Mouse (Mus musculus) midbrain, embryonic 11.5 days (tissue): Measurements from ENCODE around the gene Gfod2. TPM values are rescaled to one million over a fixed set of nuclear protein-coding genes. Genes with fewer than 3 reads are reported as not detected.

Experiments
- ATAC-seq: fragments of 200-750 bp; cut with Nextera tagmentation; 2 replicates; pipeline ENCODE4 v1.8.0; 2017; ENCODE audit warnings: moderate TSS enrichment, moderate library complexity; ENCODE audit not compliant: low FRiP score
- DNase-seq: peaks from one replicate; pipeline ENCODE4 v3.0.0; 2015; ENCODE audit warnings: low spot score; ENCODE audit errors: missing footprints
- H3K27ac ChIP-seq: fragments of 300-500 bp; sonication (generic); 2 replicates; pipeline ENCODE4 v1.5.1; 2014; ENCODE audit warnings: low read depth, low read length
- H3K27me3 ChIP-seq: fragments of 300-500 bp; sonication (generic); 2 replicates; pipeline ENCODE4 v1.6.1; 2014; ENCODE audit warnings: mild to moderate bottlenecking, low read length, moderate library complexity, mixed read lengths; ENCODE audit not compliant: control insufficient read depth, insufficient read depth
- H3K36me3 ChIP-seq: fragments of 300-500 bp; sonication (generic); 2 replicates; pipeline ENCODE4 v1.6.1; 2014; ENCODE audit warnings: mild to moderate bottlenecking, low read length, moderate library complexity, mixed read lengths; ENCODE audit not compliant: control insufficient read depth, insufficient read depth
- H3K4me1 ChIP-seq: fragments of 300-500 bp; sonication (generic); 2 replicates; pipeline ENCODE4 v1.6.1; 2014; ENCODE audit warnings: low read length; ENCODE audit not compliant: control insufficient read depth, insufficient read depth
- H3K4me2 ChIP-seq: fragments of 300-500 bp; sonication (generic); 2 replicates; pipeline ENCODE4 v1.6.1; 2014; ENCODE audit warnings: mild to moderate bottlenecking, moderate library complexity
- H3K4me3 ChIP-seq: fragments of 300-500 bp; sonication (generic); 2 replicates; pipeline ENCODE4 v1.5.1; 2014; ENCODE audit warnings: low read depth, low read length
- H3K9ac ChIP-seq: fragments of 300-500 bp; sonication (generic); 2 replicates; pipeline ENCODE4 v1.6.1; 2014; ENCODE audit warnings: low read length
- H3K9me3 ChIP-seq: fragments of 300-500 bp; sonication (generic); 2 replicates; pipeline ENCODE4 v1.6.1; 2016; ENCODE audit warnings: low read length; ENCODE audit not compliant: control insufficient read depth
- WGBS: fragments of 180-500 bp; shearing (Covaris S2); extraction: QIAGEN DNeasy Blood & Tissue Kit; methylation state at CpG from one replicate; pipeline ENCODE4 v1.1.7; 2014; 5-methylcytosine and 5-hydroxymethylcytosine counted together
- polyA plus RNA-seq: library from polyadenylated mRNA; unstranded; fragments of >200 nt; fragmentation: Nextera tagmentation; extraction: Ambion mirVana; gene quantifications from 2 replicates; pipeline ENCODE4 v1.2.1, GENCODE M21; 2014

Gene Gfod2
- polyA plus RNA-seq, 1 experiment from 2014 or later: 38.8 TPM

- DNase-seq (peak; percentile 6), ATAC-seq (no peak)
- no peak overlapping the region for H3K4me3 ChIP-seq
- H3K27me3 ChIP-seq: no peaks in the 10 kb centered on the region
- no peaks in the 10 kb centered on the region for H3K9me3 ChIP-seq
- no peak overlapping the region for H3K4me2 ChIP-seq
- H3K4me1 ChIP-seq: no peaks in the 10 kb centered on the region
- H3K9ac ChIP-seq: no peak overlapping the region
- H3K27ac ChIP-seq: no peak overlapping the region
- no peaks in the 10 kb centered on the region for H3K36me3 ChIP-seq
- WGBS: 98% methylated on average over 1 of the region's 1 CpGs
These were observed 37.3 kb upstream of the Gfod2 start for GRCm38 (mm10) chr8:105795785-105796184.

GRCm38 (mm10) chr8:105794009-105794598 lies 35.6 kb upstream of the Gfod2 start:
- Histone ChIP-seq H3K4me3 (no peak overlapping the region), H3K9ac (no peak overlapping the region), H3K27ac (no peak overlapping the region), H3K9me3 (no peaks in the 10 kb centered on the region), H3K4me2 (no peak overlapping the region), H3K4me1 (no peaks in the 10 kb centered on the region), H3K36me3 (no peaks in the 10 kb centered on the region), H3K27me3 (no peaks in the 10 kb centered on the region)
- peak; percentile 14 for DNase-seq
- ATAC-seq: no peak
- WGBS: 93% methylated on average over 3 of the region's 3 CpGs

- no peaks in the 10 kb centered on the region for H3K9me3 ChIP-seq
- H3K4me3 ChIP-seq: no peak overlapping the region
- no peak overlapping the region for H3K9ac ChIP-seq
- H3K27me3 ChIP-seq: no peaks in the 10 kb centered on the region
- 92% methylated on average over 1 of the region's 1 CpGs for WGBS
- no peak overlapping the region for H3K27ac ChIP-seq
- ATAC-seq: no peak
- DNase-seq: peak; percentile 47
- no peak overlapping the region for H3K4me2 ChIP-seq
- no peaks in the 10 kb centered on the region for H3K4me1 ChIP-seq
- H3K36me3 ChIP-seq: no peaks in the 10 kb centered on the region
These were observed 34.9 kb upstream of the Gfod2 start for GRCm38 (mm10) chr8:105793331-105793730.

- Histone ChIP-seq H3K27ac (no peak overlapping the region), H3K9me3 (no peaks in the 10 kb centered on the region), H3K4me3 (no peak overlapping the region), H3K36me3 (peaks cover 2% of the 10 kb centered on the region; the same call in 1 of the 2 replicates), H3K4me1 (peaks cover 2% of the 10 kb centered on the region; the same call in 1 of the 2 replicates), H3K9ac (no peak overlapping the region), H3K4me2 (no peak overlapping the region), H3K27me3 (no peaks in the 10 kb centered on the region)
- DNase-seq (peak; percentile 66), ATAC-seq (no peak)
These were observed 31.2 kb upstream of the Gfod2 start for GRCm38 (mm10) chr8:105789626-105790025.

GRCm38 (mm10) chr8:105788927-105789326 lies 30.5 kb upstream of the Gfod2 start:
- ATAC-seq: no peak
- Histone ChIP-seq H3K27ac (no peak overlapping the region), H3K36me3 (peaks cover 2% of the 10 kb centered on the region; the same call in 1 of the 2 replicates), H3K4me2 (no peak overlapping the region), H3K4me3 (no peak overlapping the region), H3K4me1 (peaks cover 2% of the 10 kb centered on the region; the same call in 1 of the 2 replicates), H3K9ac (no peak overlapping the region), H3K27me3 (no peaks in the 10 kb centered on the region), H3K9me3 (no peaks in the 10 kb centered on the region)
- DNase-seq: peak; percentile 21
- 69% methylated on average over 4 of the region's 4 CpGs for WGBS

GRCm38 (mm10) chr8:105788241-105788640 lies 29.8 kb upstream of the Gfod2 start:
- peaks cover 2% of the 10 kb centered on the region; the same call in 1 of the 2 replicates for H3K4me1 ChIP-seq
- peak; percentile 90 for DNase-seq
- H3K4me2 ChIP-seq: no peak overlapping the region
- no peak for ATAC-seq
- H3K4me3 ChIP-seq: no peak overlapping the region
- H3K9me3 ChIP-seq: no peaks in the 10 kb centered on the region
- H3K27me3 ChIP-seq: no peaks in the 10 kb centered on the region
- H3K27ac ChIP-seq: no peak overlapping the region
- H3K9ac ChIP-seq: no peak overlapping the region
- peaks cover 2% of the 10 kb centered on the region; the same call in 1 of the 2 replicates for H3K36me3 ChIP-seq
- 89% methylated on average over 2 of the region's 2 CpGs for WGBS

GRCm38 (mm10) chr8:105780298-105780697 lies 21.8 kb upstream of the Gfod2 start:
- Histone ChIP-seq H3K4me1 (no peaks in the 10 kb centered on the region), H3K9me3 (no peaks in the 10 kb centered on the region), H3K27ac (no peak overlapping the region), H3K9ac (no peak overlapping the region), H3K36me3 (peaks cover 18% of the 10 kb centered on the region), H3K27me3 (no peaks in the 10 kb centered on the region), H3K4me2 (no peak overlapping the region), H3K4me3 (no peak overlapping the region)
- ATAC-seq (no peak), DNase-seq (peak; percentile 23)
- 91% methylated on average over 5 of the region's 5 CpGs for WGBS

GRCm38 (mm10) chr8:105777833-105778232 lies 19.4 kb upstream of the Gfod2 start:
- ATAC-seq: no peak
- WGBS: 90% methylated on average over 2 of the region's 2 CpGs
- peaks cover 26% of the 10 kb centered on the region for H3K36me3 ChIP-seq

GRCm38 (mm10) chr8:105774498-105774897 lies 16.0 kb upstream of the Gfod2 start:
- WGBS: 93% methylated on average over 5 of the region's 5 CpGs
- ATAC-seq (no peak), DNase-seq (no peak)
- Histone ChIP-seq H3K9ac (no peak overlapping the region), H3K27me3 (no peaks in the 10 kb centered on the region), H3K27ac (no peak overlapping the region), H3K4me3 (no peak overlapping the region), H3K36me3 (peaks cover 36% of the 10 kb centered on the region), H3K4me2 (no peak overlapping the region), H3K9me3 (no peaks in the 10 kb centered on the region), H3K4me1 (no peaks in the 10 kb centered on the region)

More at GRCm38 (mm10) chr8:105777833-105778232, 19.4 kb upstream of the Gfod2 start:
- Histone ChIP-seq H3K27me3 (no peaks in the 10 kb centered on the region), H3K4me1 (no peaks in the 10 kb centered on the region), H3K4me3 (no peak overlapping the region), H3K9ac (no peak overlapping the region), H3K4me2 (no peak overlapping the region), H3K27ac (no peak overlapping the region), H3K9me3 (no peaks in the 10 kb centered on the region)
- no peak for DNase-seq
